Mouse (Mus musculus): ENCODE results near the gene Sub1.

- no peak for TF ChIP-seq POLR2A (IDR thresholded peaks at IDR 0.05; ENCODE audit: low read depth, low read length)
- no peak for TF ChIP-seq CTCF (IDR thresholded peaks at IDR 0.05; ENCODE audit: extremely low read depth, insufficient read length, insufficient replicate concordance, low read depth, low read length)
Observed at GRCm38 (mm10) chr15:12013532-12014196, 16.9 kb upstream of the Sub1 start.
